Mouse (Mus musculus) CH12.LX (cell line): ENCODE measurements around the gene Elp6.

ENCODE experiments used
- CTCF ChIP-seq, 2 experiments: IDR thresholded peaks in 1 of 2; conservative IDR thresholded peaks in 1 of 2; 2 replicates each; pipeline ENCODE4 v1.5.1; 2011 to 2012; ENCODE audit warnings: low read depth in 2 of 2, low read length in 2 of 2, improper control_type of control experiment in 1 of 2, inconsistent platforms in 1 of 2, mild to moderate bottlenecking in 1 of 2, moderate library complexity in 1 of 2
- E2F4 ChIP-seq: IDR thresholded peaks from 2 replicates; pipeline ENCODE4 v1.6.1; 2011; ENCODE audit warnings: low read depth, low read length, improper control_type of control experiment; ENCODE audit not compliant: insufficient replicate concordance
- HCFC1 ChIP-seq: IDR thresholded peaks from 2 replicates; pipeline ENCODE4 v1.6.1; 2012; ENCODE audit warnings: low read depth, mild to moderate bottlenecking, inconsistent platforms, low read length, improper control_type of control experiment
- MAFK ChIP-seq: IDR thresholded peaks from 2 replicates; pipeline ENCODE4 v1.6.1; 2011; ENCODE audit warnings: low read length, improper control_type of control experiment; ENCODE audit not compliant: insufficient replicate concordance
- MXI1 ChIP-seq: IDR thresholded peaks from 2 replicates; pipeline ENCODE4 v1.6.1; 2011; ENCODE audit warnings: mild to moderate bottlenecking, low read depth, low read length, improper control_type of control experiment
- SMC3 ChIP-seq: IDR thresholded peaks from 2 replicates; pipeline ENCODE4 v1.6.1; 2011; ENCODE audit warnings: low read depth, low read length, improper control_type of control experiment

DNA sequence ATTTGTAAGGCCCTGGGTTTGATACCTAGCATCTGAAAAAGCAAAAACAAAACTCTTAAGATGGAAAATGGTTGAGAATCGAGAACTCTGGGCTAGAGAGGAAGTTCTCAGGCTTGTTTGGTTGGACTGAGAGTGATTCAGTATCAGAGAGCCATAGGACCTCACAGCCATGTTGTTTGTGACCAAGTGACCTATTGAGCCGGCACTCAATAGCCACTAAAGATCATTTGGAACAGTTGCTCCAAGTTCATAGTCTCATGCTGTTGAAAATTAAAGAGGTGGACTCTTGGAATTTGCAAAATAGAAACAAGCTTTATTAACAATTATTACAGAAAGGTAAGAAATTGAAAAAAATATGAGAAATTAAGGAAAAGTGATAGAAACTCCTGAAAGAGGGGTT, 46.4 kb downstream of the Elp6 start:
- TF ChIP-seq SMC3 (no peak), E2F4 (no peak), CTCF (conservative IDR thresholded peaks at IDR 0.05 in 1 of 2, IDR thresholded peaks at IDR 0.05 in 1 of 2; ENCODE audit: low read depth in 2 of 2, low read length in 2 of 2) (no peak), MXI1 (no peak), HCFC1 (no peak), MAFK (no peak)
